Mouse (Mus musculus): ENCODE results near the gene Ank3.

Ank3 gene

DNA sequence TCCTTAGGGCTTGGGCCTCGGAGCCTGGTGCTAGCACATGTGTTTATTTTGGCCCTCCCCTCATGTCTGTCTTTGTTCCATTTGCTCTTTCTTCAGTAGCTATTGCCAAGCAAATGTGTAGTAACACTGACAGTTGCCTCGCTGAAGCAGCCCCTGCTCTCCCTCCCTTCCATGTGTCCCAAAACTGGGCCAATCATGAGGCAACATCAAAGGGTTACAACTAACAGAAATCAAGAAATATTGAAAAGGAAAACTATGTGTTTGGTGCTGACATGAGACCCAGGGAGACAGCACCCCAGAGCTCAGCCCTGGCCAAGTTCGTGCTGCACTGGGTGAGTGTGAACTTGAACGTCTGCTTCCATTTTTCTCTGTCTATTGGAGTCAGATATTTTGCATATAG lies 365.8 kb downstream of the Ank3 start:
- WGBS: 30% methylated on average over 4 of the region's 4 CpGs

DNA sequence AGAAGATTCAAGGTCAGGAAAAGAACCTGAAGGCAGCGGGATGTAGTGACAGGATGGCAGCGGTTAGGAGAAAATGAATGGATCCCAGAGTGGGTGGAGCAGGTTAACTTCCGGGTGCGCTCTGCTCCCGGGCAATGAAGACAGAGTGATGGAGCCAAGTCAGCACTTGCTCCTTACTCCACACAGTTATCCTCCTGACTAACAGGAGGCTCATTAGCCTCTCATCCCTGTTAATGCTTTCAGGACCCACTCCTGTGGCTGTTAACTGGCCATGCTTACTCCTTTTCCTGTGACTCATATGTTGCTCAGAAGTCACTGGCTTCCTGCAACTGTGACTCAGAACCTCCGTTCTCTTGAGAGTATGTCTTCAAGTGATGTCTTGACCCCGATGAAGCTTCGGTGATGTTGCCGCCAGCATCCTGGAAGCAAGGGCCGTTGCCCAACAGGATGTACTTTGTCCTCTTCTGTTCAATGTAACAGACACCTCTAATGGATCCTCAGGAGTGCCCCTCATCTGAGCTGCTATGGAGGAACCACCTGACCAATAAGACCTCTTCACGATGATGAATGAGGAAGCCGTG lies 378.6 kb downstream of the Ank3 start:
- WGBS: 67% methylated on average over 12 of the region's 12 CpGs

DNA sequence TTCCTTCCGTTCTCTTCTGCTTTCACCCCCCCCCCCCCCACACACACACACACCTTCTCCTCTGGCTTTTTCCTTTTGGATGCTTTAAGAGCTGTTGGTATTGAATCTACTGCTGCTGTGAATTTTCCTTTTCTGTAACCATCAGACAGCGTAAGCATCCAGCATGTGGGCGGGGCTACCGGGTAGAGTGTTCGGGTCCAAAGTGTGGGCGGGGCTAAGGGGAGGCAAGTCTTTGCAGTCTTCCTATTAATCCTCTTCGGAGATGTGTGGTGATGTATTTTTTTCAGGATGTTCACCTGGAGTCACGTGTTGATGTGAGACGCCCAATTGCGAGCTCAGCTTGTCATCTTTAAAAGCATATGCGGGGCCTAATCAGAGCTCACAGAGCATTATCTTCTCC lies 379.2 kb downstream of the Ank3 start:
- WGBS: 61% methylated on average over 11 of the region's 11 CpGs

DNA sequence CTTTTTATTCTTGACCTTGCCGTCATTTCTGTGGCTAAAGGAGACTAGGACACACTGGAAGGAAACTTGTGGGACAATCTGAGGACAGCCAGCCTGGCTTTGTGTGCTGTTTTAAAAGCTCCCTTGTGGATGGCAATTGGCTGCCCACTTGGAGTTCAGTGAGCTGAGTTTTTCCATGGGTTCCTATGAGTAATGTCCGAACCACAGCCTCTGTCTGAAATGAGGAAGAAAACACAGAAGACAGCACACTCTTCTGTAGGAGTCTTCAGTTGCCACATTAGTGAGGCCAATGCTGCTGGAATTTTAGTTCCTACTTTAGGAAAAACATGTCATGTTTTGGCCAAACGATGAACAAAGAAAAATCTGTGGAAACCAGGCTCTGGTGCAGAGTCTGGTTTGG lies 380.7 kb downstream of the Ank3 start:
- 49% methylated on average over 3 of the region's 3 CpGs for WGBS

DNA sequence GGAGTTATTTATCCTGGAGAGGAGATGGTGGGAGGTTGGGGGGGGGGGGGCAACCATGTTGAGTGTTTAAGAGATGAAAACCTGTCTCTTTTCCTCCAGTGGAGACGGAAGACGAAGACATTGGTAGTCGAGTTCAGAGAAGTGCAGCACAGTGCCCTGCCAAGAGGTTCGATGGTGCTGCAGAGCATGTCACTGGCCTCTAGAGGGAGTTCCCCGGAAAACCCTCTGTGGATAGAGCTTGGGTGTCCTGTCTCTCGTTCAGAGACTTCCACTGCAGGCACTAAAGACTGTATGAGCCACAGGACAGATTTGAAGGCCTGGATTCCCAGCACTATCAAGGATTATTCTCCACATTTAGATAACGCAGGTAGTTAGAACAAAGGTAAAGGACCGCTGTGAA lies 382.9 kb downstream of the Ank3 start:
- 19% methylated on average over 8 of the region's 8 CpGs for WGBS

DNA sequence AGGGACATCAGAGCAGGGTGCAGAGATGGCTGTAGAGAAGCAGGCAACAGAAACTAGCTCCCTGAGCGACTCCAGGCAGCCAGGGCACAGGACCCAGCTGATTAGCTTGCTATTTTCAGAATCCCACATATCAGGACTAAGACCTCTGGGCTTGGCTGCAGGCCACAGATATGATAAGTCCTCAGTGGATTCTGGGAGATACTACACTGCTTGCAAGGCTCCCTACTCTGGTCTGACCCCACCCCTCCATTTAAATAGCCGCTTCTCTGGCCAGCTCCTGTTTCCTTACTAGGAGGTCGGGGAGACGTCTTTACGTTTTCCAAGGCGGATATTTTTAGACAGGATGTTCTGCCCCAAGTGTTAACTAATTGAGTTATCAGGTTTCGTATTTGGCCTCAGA lies 386.7 kb downstream of the Ank3 start:
- WGBS: 46% methylated on average over 7 of the region's 7 CpGs

DNA sequence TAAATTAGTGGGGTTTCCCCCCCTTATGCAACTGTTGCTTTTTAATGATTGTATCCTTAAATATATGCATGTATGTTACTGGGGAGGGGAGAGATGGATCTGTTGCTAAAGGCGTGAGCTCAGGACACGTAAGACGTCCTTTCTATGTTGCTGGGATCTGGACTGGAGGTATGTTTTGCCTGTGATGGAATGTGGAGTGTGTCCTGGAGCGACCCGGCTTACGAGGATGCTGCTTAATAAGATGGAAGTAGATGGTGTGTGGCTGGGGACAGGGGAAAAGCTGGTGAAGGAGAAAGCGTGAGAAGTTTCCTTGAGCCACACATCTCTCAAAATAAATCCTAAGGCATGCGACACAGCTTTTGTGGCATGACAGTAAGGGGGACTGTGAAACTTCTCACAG lies 387.1 kb downstream of the Ank3 start:
- 55% methylated on average over 8 of the region's 8 CpGs for WGBS

DNA sequence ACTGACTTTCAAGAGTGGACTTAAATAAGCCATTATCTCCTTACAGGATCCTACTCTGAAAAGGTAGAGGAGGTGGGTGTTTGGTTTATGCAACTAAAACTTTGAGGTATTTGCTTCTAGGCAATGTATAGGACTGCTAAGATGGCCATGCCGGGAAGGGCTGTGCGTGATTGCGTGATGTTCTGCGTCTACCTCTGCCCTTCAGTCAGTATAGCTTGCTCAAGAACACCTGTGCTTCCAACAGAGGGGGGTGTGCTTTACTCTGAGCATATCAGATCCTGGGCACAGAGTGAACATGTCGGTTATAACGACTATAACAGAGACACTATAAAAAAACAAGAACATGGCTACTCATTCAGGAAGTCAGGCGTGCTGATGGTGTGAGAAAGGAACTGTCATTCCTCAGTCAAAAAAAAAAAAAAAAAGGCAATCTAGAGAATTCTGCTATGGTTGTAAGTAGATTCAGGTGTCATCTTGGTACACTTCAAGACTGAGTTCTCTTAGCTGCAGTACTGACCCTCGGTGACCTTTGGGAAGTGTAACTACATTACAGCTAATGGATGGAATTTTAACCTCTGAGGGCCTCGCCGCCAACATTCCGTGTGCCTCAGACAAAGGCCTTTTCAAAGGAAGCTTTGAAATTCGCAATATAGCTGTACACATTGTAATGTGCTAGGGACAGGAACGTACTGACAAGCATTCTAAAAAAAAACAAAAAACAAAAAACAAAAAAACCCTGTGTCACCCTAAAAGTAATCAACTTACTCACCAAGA lies 387.8 kb downstream of the Ank3 start:
- 55% methylated on average over 13 of the region's 13 CpGs for whole genome bisulfite sequencing

DNA sequence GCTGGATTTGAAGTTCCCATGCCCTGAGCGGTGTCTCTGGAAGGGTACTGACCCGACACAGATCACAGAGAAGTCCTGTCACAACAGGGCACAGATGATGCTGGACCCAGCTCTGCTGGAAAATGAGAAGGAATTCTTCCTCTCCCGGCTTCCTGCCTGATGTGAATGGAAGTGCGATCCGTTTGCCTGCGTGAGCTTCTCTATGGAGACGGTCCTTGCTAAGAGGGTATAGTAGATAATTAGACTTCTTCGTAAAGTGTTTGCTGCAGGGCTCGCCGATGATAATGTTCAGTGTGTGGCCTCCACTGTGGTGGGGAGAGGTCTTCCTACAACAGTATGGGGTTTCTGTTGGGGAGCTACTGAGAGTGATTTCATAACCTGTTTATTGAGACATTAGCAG lies 388.8 kb downstream of the Ank3 start:
- WGBS: 16% methylated on average over 10 of the region's 10 CpGs

DNA sequence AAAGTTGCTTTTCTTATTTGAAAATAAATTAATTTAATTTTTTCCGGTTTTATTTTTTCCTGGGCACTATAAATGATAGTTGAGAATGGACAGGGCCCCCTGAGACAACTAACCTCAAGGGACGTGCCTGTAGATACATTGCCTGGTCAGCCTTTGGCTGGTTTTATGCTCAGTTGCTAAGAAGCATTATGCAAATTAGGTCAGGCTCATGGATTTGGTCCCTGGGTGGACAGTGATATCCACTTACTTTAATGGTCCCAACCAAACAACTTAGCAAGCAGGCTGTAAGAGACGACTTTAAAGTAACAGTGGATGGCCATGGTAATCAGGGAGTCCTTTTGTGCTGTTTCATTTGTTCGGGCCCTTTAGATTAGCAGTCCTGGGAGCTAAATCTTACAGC lies 392.0 kb downstream of the Ank3 start:
- 70% methylated on average over 4 of the region's 4 CpGs for WGBS

DNA sequence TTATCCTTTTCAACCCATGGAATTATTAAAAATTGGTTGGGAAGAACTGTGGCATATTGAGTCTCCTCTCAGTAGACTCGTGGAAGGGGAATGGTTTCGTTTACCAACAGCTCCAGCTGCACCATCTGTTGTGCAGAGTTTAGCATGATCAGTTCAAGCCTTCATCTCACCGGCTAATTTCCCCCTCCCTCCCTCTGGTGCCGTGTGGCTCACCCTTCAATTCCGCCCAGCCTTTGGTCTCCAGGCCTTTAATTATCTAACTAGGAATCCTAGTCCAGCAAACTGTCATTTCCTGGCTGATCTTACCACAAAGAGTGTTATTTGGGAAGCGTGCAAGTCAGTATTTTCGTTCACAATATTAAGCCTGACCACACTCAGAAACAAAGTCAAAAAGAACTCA lies 393.4 kb downstream of the Ank3 start:
- WGBS: 27% methylated on average over 7 of the region's 7 CpGs

DNA sequence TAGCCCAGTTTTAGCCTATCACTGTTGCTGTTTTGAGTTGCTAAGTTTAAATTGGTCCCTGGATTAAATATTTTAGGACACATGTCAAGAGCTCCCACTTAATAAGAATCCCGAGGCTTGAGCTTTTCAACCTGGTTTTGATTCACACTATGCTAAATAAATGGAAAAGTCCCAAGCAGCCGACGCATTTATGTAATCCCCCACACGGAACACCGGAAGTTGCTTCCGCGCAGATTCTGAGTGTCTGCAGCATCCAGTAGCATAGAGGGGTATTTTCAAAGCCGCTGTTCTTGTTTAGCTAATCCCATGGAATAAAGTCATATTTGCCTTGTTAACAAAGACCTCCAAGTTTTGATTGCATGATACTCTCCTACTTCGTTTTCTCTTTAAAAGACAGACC lies 393.8 kb downstream of the Ank3 start:
- WGBS: 33% methylated on average over 9 of the region's 9 CpGs

DNA sequence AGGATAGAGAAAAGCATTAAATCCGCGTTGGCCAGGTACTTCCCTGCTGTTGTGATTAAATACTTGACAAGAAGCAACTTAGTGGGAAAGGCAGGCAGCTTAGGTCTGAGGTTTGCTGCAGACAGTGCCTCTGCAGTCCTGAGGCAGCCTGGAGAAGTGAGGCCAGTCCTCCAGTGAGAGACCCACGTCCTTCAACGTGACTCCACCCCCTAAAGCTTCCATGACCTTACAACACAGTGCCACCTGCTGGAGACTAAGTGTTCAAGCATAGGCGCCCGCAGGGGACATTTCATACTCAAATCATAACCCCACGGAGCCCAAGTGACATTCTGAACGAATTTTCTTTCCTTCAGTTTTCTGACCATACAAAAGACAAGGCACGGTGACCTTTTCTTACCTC lies 394.5 kb downstream of the Ank3 start:
- 37% methylated on average over 9 of the region's 9 CpGs for WGBS

DNA sequence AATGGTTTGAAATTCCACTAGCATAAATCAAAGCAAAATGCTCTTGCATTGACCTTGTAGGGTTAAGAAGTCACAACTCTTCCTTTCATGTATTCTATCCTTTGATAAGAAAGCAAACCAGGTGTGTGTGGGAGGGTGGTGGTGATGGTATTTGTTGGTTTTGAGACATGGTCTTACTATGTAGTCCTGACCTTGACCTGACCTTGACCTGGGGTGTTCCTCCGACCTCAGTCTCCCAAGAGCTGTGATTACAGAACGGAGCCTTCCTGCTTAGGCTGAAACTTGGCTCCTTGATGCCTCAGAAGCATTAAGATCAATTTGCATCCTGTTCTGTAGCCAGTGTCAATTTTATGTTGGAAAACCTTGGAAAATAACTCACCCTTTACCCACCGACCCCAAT lies 397.1 kb downstream of the Ank3 start:
- WGBS: 81% methylated on average over 3 of the region's 3 CpGs

DNA sequence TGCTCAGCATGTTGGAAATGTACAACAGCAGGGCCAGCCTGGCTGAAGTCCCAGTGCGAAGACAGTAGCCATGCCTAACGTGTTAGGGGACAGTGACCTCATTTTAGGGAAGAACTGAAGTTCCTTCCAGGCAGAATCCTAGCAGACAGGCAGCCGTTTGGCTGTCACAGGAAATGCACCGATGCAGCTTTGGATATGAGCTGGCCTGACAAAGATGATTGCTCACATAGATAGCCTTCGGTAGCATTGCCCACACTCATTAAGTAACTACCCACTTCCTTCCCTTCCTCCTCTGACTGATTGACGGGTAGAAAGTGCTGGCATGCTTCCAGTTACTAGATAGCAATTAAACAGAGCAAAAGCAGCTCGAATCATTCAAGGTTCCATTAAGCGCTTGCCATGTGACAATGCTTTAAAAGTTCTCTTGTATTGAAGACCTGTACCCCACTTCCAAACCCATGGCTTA lies 397.9 kb downstream of the Ank3 start:
- WGBS: 23% methylated on average over 8 of the region's 8 CpGs

DNA sequence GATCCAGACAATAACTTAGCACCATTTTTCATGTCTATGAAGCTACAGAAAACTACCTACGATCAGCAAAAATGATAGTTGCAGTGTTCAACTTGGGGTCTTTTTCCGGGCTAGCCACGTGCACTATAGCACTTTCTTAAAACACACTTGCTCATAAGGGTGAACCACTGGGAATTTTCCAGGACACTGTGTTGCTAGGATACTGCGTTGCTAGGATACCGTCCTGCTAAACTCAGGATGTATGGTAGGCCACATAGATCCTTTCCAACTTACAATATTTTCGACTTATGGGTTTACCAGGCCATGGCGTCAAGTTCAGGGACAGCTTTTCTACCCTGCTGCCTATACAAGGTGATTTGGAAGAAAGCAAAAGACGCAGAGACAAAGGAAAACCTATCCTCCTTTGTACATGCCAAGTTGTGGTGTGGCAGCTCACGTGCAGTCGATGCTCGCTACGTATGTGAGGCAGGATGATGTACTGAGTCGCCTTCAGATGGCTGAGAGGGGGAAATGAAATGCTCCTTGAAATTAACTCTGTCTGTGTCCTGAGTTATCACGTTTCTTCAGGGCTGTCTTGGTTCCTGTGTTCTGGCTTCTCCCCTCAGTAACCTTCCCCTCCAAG lies 404.7 kb downstream of the Ank3 start:
- 44% methylated on average over 14 of the region's 14 CpGs for WGBS

DNA sequence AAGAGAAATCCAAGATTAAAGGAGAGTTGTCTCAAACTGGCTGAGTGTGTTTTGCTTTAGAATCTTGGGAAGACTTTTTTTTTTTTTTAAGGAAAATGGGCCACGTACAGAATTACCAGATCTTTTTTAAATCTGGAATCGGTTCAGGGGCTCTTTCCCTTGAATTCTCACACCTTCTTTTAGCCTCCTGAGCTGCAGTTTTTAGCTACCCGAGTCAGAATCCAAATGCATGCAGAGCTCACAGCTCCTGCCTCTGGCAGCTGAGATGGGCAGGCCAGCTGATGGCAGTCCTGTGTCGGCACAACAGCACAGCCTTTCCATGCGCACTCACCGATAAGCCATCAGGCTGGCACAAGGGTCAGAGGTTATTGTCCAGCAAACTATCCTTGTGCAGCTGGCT lies 406.0 kb downstream of the Ank3 start:
- WGBS: 37% methylated on average over 6 of the region's 6 CpGs

DNA sequence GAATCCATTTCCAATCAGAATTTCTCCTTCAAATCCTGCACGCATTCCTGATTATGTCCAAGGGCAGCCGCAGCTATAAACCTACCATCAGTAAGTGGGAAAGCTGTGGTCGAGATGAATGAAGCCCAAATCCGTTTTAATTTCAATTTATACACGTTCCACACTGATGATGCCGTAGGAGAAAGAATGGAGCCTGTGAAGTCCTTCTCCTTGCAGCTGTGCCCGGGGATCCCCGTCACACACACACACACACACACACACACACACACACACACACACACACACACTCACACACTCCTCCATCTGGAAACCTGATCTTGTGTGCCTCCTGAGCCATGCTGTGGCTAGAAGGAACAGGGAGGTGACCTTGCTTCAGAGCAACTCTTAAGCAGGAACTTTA lies 412.2 kb downstream of the Ank3 start:
- 63% methylated on average over 8 of the region's 8 CpGs for WGBS

DNA sequence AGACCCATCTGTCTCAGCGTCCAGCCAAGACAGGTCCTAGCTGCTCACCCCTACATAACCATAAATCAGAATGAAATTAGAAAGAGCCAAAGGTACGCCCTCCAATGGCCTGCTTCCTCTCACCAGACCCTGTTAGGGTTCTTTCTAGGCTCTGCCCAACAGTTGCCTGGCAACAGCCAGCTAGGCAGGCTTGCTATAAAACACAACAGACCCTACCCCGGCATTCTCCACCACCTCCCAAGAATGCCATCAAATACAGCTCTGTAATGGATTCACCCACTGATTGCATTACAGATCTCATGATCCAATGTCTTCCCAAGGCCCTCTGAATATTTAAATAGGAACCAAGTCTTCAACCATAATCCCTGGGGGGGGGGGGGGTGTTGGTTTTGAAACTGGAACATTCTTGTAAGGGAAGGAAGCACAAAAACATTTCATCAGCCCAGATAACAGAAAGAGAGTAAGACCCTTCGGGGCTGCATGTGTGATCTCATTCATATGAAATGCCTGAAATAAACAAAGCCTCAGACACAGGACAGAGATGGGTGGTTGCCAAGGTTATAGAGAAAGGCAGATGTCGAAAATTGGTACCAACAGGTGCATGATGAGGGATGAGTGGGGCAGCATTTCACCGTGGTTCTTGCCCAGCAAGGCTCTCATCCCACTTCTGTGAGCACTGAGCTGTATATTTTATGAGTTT lies 415.4 kb downstream of the Ank3 start:
- WGBS: 45% methylated on average over 6 of the region's 6 CpGs

DNA sequence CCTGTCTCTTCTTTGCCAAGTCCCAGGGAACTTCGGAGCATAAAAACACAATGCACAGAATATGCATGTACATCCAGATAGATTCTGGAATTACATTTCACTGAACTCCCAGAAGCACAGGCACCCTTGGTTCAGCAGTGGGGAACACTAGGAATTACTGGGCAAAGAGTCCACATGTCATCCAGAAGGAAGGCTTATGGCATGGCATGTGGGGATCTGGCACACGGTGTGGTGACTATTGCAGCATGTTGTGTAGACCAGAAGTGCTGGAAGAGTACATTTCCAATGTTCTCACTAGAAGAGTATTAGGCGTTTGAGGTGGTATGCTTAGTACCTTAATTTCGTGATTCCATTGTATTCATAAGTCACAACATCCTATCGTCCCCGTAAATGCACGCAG lies 422.7 kb downstream of the Ank3 start:
- WGBS: 84% methylated on average over 7 of the region's 7 CpGs

DNA sequence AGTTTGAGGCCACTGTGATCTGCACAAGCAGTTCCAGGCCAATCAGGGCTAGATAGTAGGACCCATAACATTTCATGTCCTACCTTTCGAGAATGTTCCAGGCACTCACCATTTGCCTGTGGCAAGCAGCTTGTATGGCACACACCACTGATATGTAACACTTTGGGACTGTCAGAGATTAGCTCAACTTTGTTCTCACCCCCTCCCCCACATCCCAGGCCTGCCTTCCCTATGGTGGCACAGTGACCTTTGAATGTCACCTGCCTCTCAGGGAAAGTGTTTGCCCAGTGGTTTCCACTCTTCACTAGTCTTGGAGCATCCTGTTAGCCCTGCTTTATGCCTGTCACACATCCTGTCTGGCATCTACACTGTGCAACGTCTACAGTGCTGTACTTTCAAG lies 430.2 kb downstream of the Ank3 start:
- 62% methylated on average over 2 of the region's 2 CpGs for WGBS

DNA sequence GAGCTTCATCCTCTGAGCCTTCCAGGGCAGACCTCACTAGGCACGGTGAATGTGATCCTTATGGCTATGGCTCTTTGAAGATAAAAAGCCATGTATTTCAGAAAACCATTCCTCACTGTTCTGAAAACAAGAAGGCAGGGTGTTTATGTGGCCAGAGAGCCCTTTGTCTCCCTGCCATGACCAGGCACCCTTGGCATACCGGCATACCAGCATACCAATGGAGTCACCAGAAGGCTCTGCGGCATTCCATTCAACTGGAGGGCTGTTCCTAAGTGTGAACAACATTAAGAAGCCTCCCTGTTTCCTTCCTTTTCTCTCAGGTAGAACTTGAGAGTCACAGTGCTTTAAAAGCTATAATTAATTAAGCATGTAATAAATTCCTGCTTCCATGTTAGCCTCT lies 430.7 kb downstream of the Ank3 start:
- 77% methylated on average over 3 of the region's 3 CpGs for WGBS

DNA sequence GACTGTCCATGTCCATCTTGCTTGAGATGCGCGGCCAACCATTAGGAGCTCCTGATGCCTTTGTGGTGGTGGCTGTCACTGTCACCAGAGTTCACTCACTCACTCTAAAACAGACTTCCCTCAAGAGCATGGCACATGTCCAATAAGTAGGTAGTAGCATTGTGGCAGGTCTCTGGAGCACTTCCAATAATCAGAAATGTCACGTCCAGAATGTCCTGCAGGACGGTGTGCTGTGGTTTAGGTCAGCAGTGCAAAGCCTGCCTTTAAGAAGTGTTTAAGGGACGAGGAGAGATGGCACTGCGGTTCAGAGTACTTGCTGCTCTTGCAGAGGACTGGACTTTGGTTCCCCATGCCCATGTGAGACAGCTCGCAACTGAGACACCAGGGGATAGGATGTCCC lies 433.0 kb downstream of the Ank3 start:
- WGBS: 81% methylated on average over 7 of the region's 7 CpGs

Data from cerebral cortex, adult 2 months (tissue).